Mouse (Mus musculus) forelimb bud, embryonic 11.5 days (tissue): ENCODE results near the gene Ahdc1.

ENCODE experiments used
- DNase-seq: peaks from one replicate; pipeline ENCODE4 v3.0.0-alpha.2; 2012; ENCODE audit warnings: low read depth, low spot score

Gene Ahdc1

DNA sequence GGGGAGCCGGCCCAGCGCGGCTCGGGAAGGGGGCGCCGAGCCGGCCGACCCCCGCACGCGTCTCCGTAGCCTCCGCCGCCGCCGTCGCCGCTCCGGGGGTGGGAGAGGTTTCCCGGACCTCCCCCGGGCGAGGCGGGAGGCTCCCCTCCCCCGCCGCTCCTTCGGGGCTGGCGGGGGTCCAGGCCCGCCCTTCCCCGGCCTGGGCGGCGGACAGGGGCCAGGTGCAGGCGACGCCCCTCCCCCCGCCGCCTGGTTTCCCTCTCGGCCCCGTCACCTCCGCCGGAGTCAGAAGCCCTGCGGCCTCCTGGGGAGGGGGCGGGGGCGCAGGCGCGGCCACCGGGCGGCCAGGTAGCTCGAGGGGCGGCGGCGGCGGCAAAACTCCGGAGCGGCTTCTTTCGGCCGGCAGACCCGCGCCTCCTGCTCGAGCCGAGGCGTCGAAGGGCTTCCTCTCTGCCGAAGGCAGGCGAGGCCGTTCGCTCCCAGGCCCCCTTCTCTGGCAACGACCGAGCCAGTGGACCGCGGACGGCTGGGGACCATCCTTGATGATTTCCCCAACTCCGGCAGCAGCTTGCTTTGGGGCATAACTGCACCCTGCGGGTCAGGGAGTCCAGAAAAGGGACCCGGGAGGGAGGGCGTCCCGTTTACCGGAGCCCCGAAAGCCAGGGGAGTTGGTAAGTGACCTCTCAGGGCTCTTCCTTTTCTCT, 28.2 kb downstream of the Ahdc1 start:
- DNase-seq = no peak

DNA sequence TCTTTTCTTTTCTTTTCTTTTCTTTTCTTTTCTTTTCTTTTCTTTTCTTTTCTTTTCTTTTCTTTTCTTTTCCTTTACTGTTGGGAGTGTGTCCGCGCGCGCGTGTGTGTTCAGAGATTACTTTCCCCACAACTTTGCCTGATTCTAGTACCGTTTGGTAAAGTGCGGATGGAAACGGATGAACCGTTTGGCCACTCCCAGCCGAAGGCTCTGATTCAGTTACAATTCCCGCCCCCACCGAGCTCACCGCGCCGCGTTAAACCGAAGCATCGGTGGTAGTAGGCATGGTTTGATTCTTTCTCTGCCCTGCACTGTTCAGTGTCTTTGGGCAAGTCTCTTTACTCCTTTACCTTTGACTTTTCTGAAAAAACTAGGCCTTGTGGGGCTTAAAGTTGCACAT, 28.8 kb downstream of the Ahdc1 start:
- DNase-seq = no peak

- no peak for DNase-seq
Observed at GRCm38 (mm10) chr4:133040241-133040904, 29.3 kb downstream of the Ahdc1 start.

- no peak for DNase-seq
Observed at GRCm38 (mm10) chr4:133042244-133042643, 31.2 kb downstream of the Ahdc1 start.

GRCm38 (mm10) chr4:133042651-133043635, 31.9 kb downstream of the Ahdc1 start:
- DNase-seq = peak; percentile 72

GRCm38 (mm10) chr4:133043798-133044646, 33.0 kb downstream of the Ahdc1 start:
- DNase-seq = no peak

DNA sequence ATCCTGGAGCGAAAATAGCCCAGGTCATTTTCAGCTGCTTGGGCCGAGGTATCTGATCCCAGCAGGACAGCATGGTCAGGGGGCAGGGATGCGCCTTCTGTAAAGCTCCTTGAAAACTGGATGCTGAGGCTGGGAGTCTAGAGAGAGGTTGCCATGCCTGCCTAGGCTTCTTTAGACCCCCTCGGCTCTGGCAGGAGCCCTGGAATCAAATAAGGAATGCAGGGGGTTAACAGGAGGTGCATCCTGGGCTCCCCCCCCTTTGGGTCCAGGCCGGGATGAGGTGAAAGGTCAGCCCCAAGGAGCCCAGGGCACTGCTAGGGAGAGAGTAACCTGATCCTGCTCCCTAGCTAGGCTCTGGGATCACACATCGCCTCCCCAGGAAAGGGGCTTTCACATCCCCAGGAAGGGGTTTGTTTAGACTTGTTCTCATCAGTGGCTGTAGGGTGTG, 33.6 kb downstream of the Ahdc1 start:
- no peak for DNase-seq

DNA sequence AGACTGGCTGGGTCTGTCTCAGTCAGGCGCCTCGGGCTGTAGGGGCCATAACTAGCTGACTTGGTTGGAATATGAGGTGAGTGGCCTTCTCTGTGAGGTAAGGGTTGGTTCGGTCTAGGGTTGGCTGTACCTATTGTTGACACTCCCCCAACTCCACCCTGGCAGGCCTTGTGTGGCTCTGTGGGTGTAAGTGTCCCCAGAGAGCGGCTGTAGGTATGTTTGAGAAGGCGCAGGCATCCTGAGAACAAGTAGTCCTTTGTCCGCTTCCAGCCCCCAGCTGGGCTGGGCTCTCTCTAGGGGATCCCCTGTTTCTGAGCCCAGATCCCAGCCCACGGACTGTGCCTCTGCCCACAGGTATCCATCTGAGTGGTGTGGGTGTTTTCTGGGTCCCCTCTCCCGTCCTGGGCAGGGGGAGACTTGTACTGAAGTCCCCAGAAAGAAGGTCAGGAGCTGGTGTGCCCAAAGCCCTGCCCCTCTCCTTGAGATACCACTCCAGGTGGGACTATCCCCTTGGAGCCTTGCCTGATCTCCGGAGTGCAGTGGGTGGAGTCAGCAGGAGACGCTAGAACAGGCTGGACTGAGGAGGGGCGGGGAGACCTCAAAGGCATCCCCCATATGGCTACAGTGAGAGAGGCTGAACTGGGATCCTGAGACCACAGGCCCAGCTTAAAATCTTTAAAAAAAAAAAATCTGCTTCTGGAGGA, 34.9 kb downstream of the Ahdc1 start:
- no peak for DNase-seq

DNA sequence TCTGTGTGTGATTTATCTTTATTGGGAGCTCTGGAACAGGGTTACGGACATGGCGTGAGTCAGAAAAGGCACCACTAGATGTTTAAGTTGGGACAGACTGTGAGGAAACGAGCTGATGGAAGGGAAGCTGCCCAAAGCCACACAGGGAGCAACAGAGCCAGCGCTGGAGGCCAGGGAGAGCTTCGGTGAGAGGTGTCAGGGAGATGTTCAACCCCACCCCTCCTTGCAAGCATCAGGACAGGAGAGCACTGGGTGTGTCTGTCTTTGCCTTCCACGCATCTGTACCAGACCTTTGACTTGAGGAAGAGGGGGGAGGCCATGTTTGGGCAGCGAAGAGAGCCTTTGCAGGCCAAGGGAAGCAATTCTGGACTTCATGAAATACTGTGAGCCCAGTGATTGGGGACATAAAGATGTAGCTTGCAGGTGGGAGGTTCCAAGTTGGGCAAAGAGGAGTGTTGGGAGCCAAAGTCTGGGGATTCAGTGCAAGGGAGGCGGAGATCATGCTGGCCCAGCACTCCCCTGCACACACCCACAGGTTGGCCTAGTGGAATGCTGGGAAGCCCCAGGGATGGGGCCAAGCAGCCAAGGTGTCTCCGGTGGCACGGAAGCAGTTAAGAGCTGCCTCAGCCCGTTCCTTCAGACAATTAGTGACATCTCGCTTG, 35.8 kb downstream of the Ahdc1 start:
- no peak for DNase-seq

DNA sequence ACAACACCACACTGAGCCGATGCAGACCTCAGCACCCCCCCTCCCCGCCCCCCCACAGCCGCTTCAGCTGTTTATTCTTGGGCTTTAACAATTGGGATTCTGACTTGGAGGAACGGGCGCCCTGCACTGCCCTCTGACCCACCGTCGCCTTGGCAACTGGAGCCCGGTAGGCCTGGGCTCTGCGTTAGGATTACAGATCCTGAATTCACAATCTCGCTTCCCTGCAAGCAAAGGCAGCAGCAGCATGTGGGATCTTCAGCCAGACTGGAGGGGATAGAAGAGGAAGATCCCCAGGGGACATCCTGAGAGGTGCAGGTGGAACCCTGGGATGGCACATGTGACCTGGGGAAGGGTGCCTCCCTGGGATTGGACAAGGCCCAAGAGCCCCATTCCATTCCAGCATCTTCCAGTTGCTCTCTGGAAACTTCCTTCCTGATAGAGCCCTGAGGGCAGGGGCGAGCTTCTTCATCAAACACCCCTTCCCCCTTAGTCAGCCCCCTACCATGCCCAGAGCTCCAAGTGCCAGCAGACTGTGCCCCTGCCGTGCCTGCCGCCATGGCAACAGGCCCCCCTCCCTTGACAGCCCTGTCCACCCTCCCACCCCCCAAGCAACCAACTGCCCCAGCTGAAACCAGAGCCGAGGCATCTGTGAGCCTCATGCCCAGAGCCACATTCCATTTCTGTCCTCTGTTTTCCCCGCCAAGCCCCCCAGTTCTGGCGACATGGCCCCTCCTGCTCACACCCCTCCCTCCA, 36.5 kb downstream of the Ahdc1 start:
- no peak for DNase-seq

GRCm38 (mm10) chr4:133049071-133049920, 38.2 kb downstream of the Ahdc1 start:
- DNase-seq = no peak

DNA sequence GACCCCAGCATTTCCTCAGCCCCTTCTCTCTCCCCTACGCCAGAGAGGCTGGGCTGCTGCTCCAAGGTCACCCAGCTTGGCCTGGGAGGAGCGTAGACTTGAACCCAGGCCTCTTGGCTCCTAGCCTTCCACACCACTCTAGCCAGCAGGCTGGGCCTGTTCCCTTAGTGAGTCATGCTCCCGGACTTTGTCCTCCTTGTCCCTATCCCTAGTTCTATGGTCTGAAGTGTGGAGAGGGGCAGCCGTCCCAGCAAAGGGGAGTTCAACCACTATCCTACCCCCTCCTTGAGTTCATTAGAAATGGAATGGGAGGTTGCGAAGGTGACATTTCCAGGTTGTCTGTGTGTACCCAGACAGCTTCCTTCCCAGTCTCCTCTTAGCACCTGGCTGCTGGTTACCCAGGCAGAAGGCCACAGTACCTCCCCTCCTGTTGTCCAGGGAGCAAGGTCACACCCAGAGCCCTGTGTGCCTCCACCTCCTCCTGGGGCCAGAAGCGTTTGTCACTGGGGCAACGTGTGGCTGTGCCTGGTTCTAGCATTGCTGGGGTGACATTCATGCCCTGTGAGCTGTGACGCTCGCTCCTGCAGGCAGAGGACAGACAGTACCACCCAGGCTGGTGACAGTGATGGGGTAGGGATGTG, 39.3 kb downstream of the Ahdc1 start:
- no peak for DNase-seq

- DNase-seq = no peak
Observed at GRCm38 (mm10) chr4:133050837-133051549, 39.9 kb downstream of the Ahdc1 start.

GRCm38 (mm10) chr4:133051550-133051865, 40.4 kb downstream of the Ahdc1 start:
- no peak for DNase-seq

DNA sequence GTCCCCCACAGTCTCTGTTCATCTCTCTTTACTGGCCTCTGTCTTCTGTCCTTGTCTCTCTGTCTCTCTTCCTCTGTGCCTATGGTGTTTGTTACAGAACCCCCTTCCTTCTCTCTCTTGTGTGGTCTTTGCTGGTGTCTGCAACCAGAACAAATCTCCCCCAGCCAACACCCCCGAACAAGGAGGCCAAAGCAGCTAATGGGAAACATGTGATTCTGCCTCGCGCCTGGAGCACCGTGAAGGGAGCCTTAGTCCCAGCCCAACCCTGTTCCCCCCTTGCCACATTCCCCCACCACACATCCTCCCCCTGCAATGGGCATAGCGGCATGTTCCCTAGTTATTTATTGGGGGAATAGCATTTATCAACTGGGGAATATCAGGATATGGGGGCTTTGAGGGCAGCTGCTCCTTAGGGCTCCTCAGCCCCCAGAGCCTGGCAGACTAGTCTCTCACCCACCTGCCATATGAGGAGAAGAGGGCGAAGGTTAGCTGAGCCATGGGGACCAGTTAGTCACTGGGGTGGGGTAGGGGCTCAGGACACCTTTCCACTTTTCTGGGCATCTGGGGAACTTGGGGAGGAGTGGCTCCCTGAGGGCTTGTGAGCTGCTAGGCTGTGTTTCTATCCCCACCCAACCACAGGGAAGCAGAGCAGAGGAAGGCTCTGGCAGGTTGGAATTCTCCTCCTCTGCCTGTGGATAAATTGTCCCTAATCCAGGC, 41.1 kb downstream of the Ahdc1 start:
- DNase-seq = no peak

DNA sequence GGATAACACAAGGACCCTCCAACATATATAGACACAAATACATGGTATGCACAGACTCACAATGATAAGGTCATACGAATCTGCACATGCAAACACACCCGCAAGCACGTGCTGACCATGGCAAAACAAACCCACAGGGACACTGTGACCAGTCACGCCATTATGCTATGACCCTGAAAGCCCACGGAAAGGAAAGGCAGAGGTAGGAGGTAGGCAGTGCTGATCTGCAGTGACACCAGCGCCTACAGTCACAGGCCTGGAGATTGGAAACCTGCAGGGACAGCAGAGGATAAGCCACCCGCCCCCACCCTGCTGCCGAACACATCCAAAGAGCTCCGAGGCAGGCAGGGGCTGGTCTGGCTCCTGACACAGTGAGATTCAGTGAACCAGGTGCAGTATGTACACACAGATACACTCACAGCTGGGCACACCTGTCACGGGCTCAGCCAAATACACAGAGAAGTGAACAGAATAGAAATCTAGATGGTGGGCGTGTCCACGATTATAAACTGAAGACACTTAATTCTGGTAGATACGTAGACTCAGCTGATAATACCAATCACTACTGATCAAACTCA, 42.0 kb downstream of the Ahdc1 start:
- DNase-seq = no peak
